Mouse (Mus musculus): ENCODE data around the gene Pdia5.
A peak's percentile ranks its signal among the peaks of the same experiment; 100 is the strongest.

GRCm38 (mm10) chr16:35422141-35422540 lies 68.5 kb downstream of the Pdia5 start:
- TF ChIP-seq CTCF (conservative IDR thresholded peaks at IDR 0.05 in 1 of 2, IDR thresholded peaks at IDR 0.05 in 1 of 2; ENCODE audit: low read depth in 2 of 2, low read length in 2 of 2), result peak in 1 of 2 experiments; percentile 73; a peak in 2 of 4 replicates
- TF ChIP-seq ZC3H11A (IDR thresholded peaks at IDR 0.05; ENCODE audit: low read depth, low read length), result no peak
- no peak for TF ChIP-seq RCOR1 (conservative IDR thresholded peaks at IDR 0.05; ENCODE audit: low read depth, low read length)
- TF ChIP-seq MEF2A (IDR thresholded peaks at IDR 0.05; ENCODE audit: borderline replicate concordance, low read depth, low read length), result no peak
- TF ChIP-seq POLR2A (IDR thresholded peaks at IDR 0.05; ENCODE audit: low read depth, low read length), result no peak
- TF ChIP-seq SIN3A (IDR thresholded peaks at IDR 0.05; ENCODE audit: low read length), result no peak
- no peak for TF ChIP-seq MAFK (IDR thresholded peaks at IDR 0.05; ENCODE audit: insufficient replicate concordance, low read length)
- no peak for TF ChIP-seq TBP (conservative IDR thresholded peaks at IDR 0.05; ENCODE audit: low read depth, low read length)
- TF ChIP-seq SMC3 (IDR thresholded peaks at IDR 0.05; ENCODE audit: low read depth, low read length), result peak; percentile 68
- peak; percentile 50 for TF ChIP-seq RAD21 (IDR thresholded peaks at IDR 0.05; ENCODE audit: low read depth, low read length)
- TF ChIP-seq TCF12 (IDR thresholded peaks at IDR 0.05; ENCODE audit: low read depth, low read length), result no peak
- TF ChIP-seq ZKSCAN1 (IDR thresholded peaks at IDR 0.05; ENCODE audit: borderline replicate concordance, low read depth, low read length), result no peak

Measured in CH12.LX (cell line).